Mouse (Mus musculus): ENCODE data around the gene Calu. TPM values are rescaled to one million over a fixed set of nuclear protein-coding genes. Genes with fewer than 3 reads are reported as not detected.

Calu gene
- polyA plus RNA-seq, 1 experiment = 46.3 TPM

GRCm38 (mm10) chr6:29363129-29363515 is 15.3 kb downstream of the Calu start:
- 80% methylated on average over 3 of the region's 3 CpGs for WGBS
- H3K4me3 ChIP-seq (ENCODE audit: insufficient read depth, low read depth, low read length) = no peak overlapping the region
- H3K4me1 ChIP-seq (ENCODE audit: control insufficient read depth, insufficient read depth, low read length) = no peaks in the 10 kb centered on the region
- no peak for DNase-seq
- H3K36me3 ChIP-seq (ENCODE audit: control insufficient read depth, insufficient read depth, low read length) = peaks cover 6% of the 10 kb centered on the region
- TF ChIP-seq CTCF (conservative IDR thresholded peaks at IDR 0.05; ENCODE audit: insufficient read depth, insufficient read length, low read depth, low read length) (no peak), POLR2A (IDR thresholded peaks at IDR 0.05; ENCODE audit: low read depth, low read length) (no peak)
- H3K27ac ChIP-seq (ENCODE audit: insufficient read depth, low read depth, low read length) = no peak overlapping the region
- H3K27me3 ChIP-seq (replicated peaks; ENCODE audit: control insufficient read depth, insufficient read depth, low read length) = no peaks in the 10 kb centered on the region

GRCm38 (mm10) chr6:29365277-29365676 is 17.4 kb downstream of the Calu start:
- peaks cover 5% of the 10 kb centered on the region for H3K36me3 ChIP-seq (ENCODE audit: control insufficient read depth, insufficient read depth, low read length)
- no peak for DNase-seq
- H3K4me3 ChIP-seq (ENCODE audit: insufficient read depth, low read depth, low read length) = no peak overlapping the region
- WGBS = 97% methylated on average over 1 of the region's 1 CpGs
- no peaks in the 10 kb centered on the region for H3K27me3 ChIP-seq (replicated peaks; ENCODE audit: control insufficient read depth, insufficient read depth, low read length)
- no peak for TF ChIP-seq POLR2A (IDR thresholded peaks at IDR 0.05; ENCODE audit: low read depth, low read length)
- TF ChIP-seq CTCF (conservative IDR thresholded peaks at IDR 0.05; ENCODE audit: insufficient read depth, insufficient read length, low read depth, low read length) = no peak
- H3K27ac ChIP-seq (ENCODE audit: insufficient read depth, low read depth, low read length) = no peak overlapping the region
- H3K4me1 ChIP-seq (ENCODE audit: control insufficient read depth, insufficient read depth, low read length) = no peaks in the 10 kb centered on the region

GRCm38 (mm10) chr6:29377386-29377785 is 29.5 kb downstream of the Calu start:
- DNase-seq = no peak
- WGBS = 91% methylated on average over 4 of the region's 4 CpGs
- no peak overlapping the region for H3K27ac ChIP-seq (ENCODE audit: insufficient read depth, low read depth, low read length)
- H3K4me1 ChIP-seq (ENCODE audit: control insufficient read depth, insufficient read depth, low read length) = no peaks in the 10 kb centered on the region
- H3K4me3 ChIP-seq (ENCODE audit: insufficient read depth, low read depth, low read length) = no peak overlapping the region
- TF ChIP-seq CTCF (conservative IDR thresholded peaks at IDR 0.05; ENCODE audit: insufficient read depth, insufficient read length, low read depth, low read length) (no peak), POLR2A (IDR thresholded peaks at IDR 0.05; ENCODE audit: low read depth, low read length) (no peak)
- no peaks in the 10 kb centered on the region for H3K27me3 ChIP-seq (replicated peaks; ENCODE audit: control insufficient read depth, insufficient read depth, low read length)
- H3K36me3 ChIP-seq (ENCODE audit: control insufficient read depth, insufficient read depth, low read length) = peaks cover 8% of the 10 kb centered on the region

GRCm38 (mm10) chr6:29378678-29379077 is 30.8 kb downstream of the Calu start:
- H3K27me3 ChIP-seq (replicated peaks; ENCODE audit: control insufficient read depth, insufficient read depth, low read length) = no peaks in the 10 kb centered on the region
- H3K4me1 ChIP-seq (ENCODE audit: control insufficient read depth, insufficient read depth, low read length) = no peaks in the 10 kb centered on the region
- DNase-seq = no peak
- no peak overlapping the region for H3K4me3 ChIP-seq (ENCODE audit: insufficient read depth, low read depth, low read length)
- WGBS = 91% methylated on average over 10 of the region's 10 CpGs
- H3K36me3 ChIP-seq (ENCODE audit: control insufficient read depth, insufficient read depth, low read length) = peaks cover 5% of the 10 kb centered on the region
- no peak overlapping the region for H3K27ac ChIP-seq (ENCODE audit: insufficient read depth, low read depth, low read length)
- no peak for TF ChIP-seq CTCF (conservative IDR thresholded peaks at IDR 0.05; ENCODE audit: insufficient read depth, insufficient read length, low read depth, low read length)
- no peak for TF ChIP-seq POLR2A (IDR thresholded peaks at IDR 0.05; ENCODE audit: low read depth, low read length)

GRCm38 (mm10) chr6:29379954-29380353 is 32.1 kb downstream of the Calu start:
- WGBS = 93% methylated on average over 6 of the region's 6 CpGs
- no peaks in the 10 kb centered on the region for H3K4me1 ChIP-seq (ENCODE audit: control insufficient read depth, insufficient read depth, low read length)
- H3K4me3 ChIP-seq (ENCODE audit: insufficient read depth, low read depth, low read length) = no peak overlapping the region
- peaks cover 1% of the 10 kb centered on the region for H3K36me3 ChIP-seq (ENCODE audit: control insufficient read depth, insufficient read depth, low read length)
- H3K27ac ChIP-seq (ENCODE audit: insufficient read depth, low read depth, low read length) = no peak overlapping the region
- TF ChIP-seq CTCF (conservative IDR thresholded peaks at IDR 0.05; ENCODE audit: insufficient read depth, insufficient read length, low read depth, low read length) = no peak
- TF ChIP-seq POLR2A (IDR thresholded peaks at IDR 0.05; ENCODE audit: low read depth, low read length) = no peak
- H3K27me3 ChIP-seq (replicated peaks; ENCODE audit: control insufficient read depth, insufficient read depth, low read length) = no peaks in the 10 kb centered on the region
- no peak for DNase-seq

- Histone ChIP-seq H3K4me1 (ENCODE audit: control insufficient read depth, insufficient read depth, low read length) (no peaks in the 10 kb centered on the region), H3K36me3 (ENCODE audit: control insufficient read depth, insufficient read depth, low read length) (no peaks in the 10 kb centered on the region), H3K27me3 (replicated peaks; ENCODE audit: control insufficient read depth, insufficient read depth, low read length) (no peaks in the 10 kb centered on the region), H3K4me3 (ENCODE audit: insufficient read depth, low read depth, low read length) (no peak overlapping the region), H3K27ac (ENCODE audit: insufficient read depth, low read depth, low read length) (no peak overlapping the region)
- 49% methylated on average over 2 of the region's 2 CpGs for WGBS
- TF ChIP-seq CTCF (conservative IDR thresholded peaks at IDR 0.05; ENCODE audit: insufficient read depth, insufficient read length, low read depth, low read length) = no peak
- no peak for TF ChIP-seq POLR2A (IDR thresholded peaks at IDR 0.05; ENCODE audit: low read depth, low read length)
- no peak for DNase-seq
Observed at GRCm38 (mm10) chr6:29382442-29382841, 34.6 kb downstream of the Calu start.

GRCm38 (mm10) chr6:29388052-29388518 is 40.2 kb downstream of the Calu start, which contains the start of gene Opn1sw:
TSS of gene Opn1sw (minus strand) at chr6:29388468.
- no peak within 1 kb of the TSS for H3K4me3 ChIP-seq (ENCODE audit: insufficient read depth, low read depth, low read length)
- peak; percentile 7 for DNase-seq
- H3K36me3 ChIP-seq (ENCODE audit: control insufficient read depth, insufficient read depth, low read length) = no peaks in the 10 kb centered on the region
- no peak within 1 kb of the TSS for H3K27ac ChIP-seq (ENCODE audit: insufficient read depth, low read depth, low read length)
- TF ChIP-seq CTCF (conservative IDR thresholded peaks at IDR 0.05; ENCODE audit: insufficient read depth, insufficient read length, low read depth, low read length) = no peak
- no peak for TF ChIP-seq POLR2A (IDR thresholded peaks at IDR 0.05; ENCODE audit: low read depth, low read length)
- 7% methylated on average over 12 of the region's 12 CpGs for WGBS
- H3K4me1 ChIP-seq (ENCODE audit: control insufficient read depth, insufficient read depth, low read length) = no peaks in the 10 kb centered on the region
- H3K27me3 ChIP-seq (replicated peaks; ENCODE audit: control insufficient read depth, insufficient read depth, low read length) = no peaks in the 10 kb centered on the region
